Mouse (Mus musculus) brain, embryonic 14.5 days (tissue): Measurements from ENCODE around the gene Dst.

Source experiments
- CTCF ChIP-seq: fragments of 200-500 bp; IDR thresholded peaks from 2 replicates; pipeline ENCODE4 v1.5.1; 2012; ENCODE audit warnings: inconsistent platforms, mild to moderate bottlenecking, moderate library complexity, borderline replicate concordance; ENCODE audit not compliant: insufficient read depth, insufficient read length; ENCODE audit errors: extremely low read depth
- POLR2A ChIP-seq: fragments of 200-500 bp; IDR thresholded peaks from 2 replicates; pipeline ENCODE4 v1.6.1; 2012; ENCODE audit warnings: mild to moderate bottlenecking, inconsistent platforms, borderline replicate concordance; ENCODE audit not compliant: poor library complexity, insufficient read depth, insufficient read length, severe bottlenecking; ENCODE audit errors: extremely low read depth

- TF ChIP-seq POLR2A = no peak
- TF ChIP-seq CTCF = no peak
Observed at GRCm38 (mm10) chr1:33927466-33927865, 19.4 kb downstream of the Dst start.
